Mouse (Mus musculus) c-Kit-positive CD71-positive TER-119-negative erythroid progenitor cells, embryonic 14.5 days (primary cell): ENCODE results near the gene Gm8879.
"Not testable (repeated sequence)": the region's sequence is repeated elsewhere in the genome, so short reads cannot be mapped to it uniquely, and the experiment has no call there.

Experiments used
- DNase-seq: peaks from one replicate; pipeline ENCODE4 v3.0.0-alpha.2; 2013; ENCODE audit warnings: low read depth

Gene Gm8879

GRCm38 (mm10) chr5:11127334-11127733 lies at the start of gene Gm8879:
Gene Gm8879 (plus strand): TSS chr5:11127634.
- not testable (repeated sequence) for DNase-seq

- not testable (repeated sequence) for DNase-seq
Measured at GRCm38 (mm10) chr5:11138031-11138430, 10.6 kb downstream of the Gm8879 start.
